Mouse (Mus musculus) MEL-GATA-1-ER (cell line): Measurements from ENCODE around the gene Fas.

Experiments
- DNase-seq: peaks from one replicate; pipeline ENCODE4 v3.0.0-alpha.2; 2012; ENCODE audit warnings: low read depth; ENCODE audit errors: extremely low read depth

The Fas gene

GRCm38 (mm10) chr19:34289948-34290789, at the start of gene Fas:
Gene Fas, plus strand, starts transcription at chr19:34290666.
- DNase-seq = no peak

- no peak for DNase-seq
Measured at GRCm38 (mm10) chr19:34241247-34241915, 49.1 kb upstream of the Fas start.

- no peak for DNase-seq
Measured at GRCm38 (mm10) chr19:34242925-34243324, 47.5 kb upstream of the Fas start.

GRCm38 (mm10) chr19:34244056-34244455, 46.4 kb upstream of the Fas start:
- peak; percentile 60 for DNase-seq

GRCm38 (mm10) chr19:34248558-34248957, 41.9 kb upstream of the Fas start:
- no peak for DNase-seq

GRCm38 (mm10) chr19:34250621-34251020, 39.8 kb upstream of the Fas start:
- DNase-seq = no peak

- DNase-seq = no peak
Measured at GRCm38 (mm10) chr19:34251900-34252299, 38.6 kb upstream of the Fas start.

GRCm38 (mm10) chr19:34252450-34252849, 38.0 kb upstream of the Fas start:
- no peak for DNase-seq

GRCm38 (mm10) chr19:34254101-34254879, 36.2 kb upstream of the Fas start:
- DNase-seq = peak; percentile 12

GRCm38 (mm10) chr19:34254880-34255681, 35.4 kb upstream of the Fas start, which contains the start of gene Acta2:
Gene Acta2, minus strand, starts transcription at chr19:34255590.
- DNase-seq = no peak

GRCm38 (mm10) chr19:34256149-34256548, 34.3 kb upstream of the Fas start:
- DNase-seq = no peak

- no peak for DNase-seq
Measured at GRCm38 (mm10) chr19:34256936-34257335, 33.5 kb upstream of the Fas start.

GRCm38 (mm10) chr19:34262273-34262974, 28.0 kb upstream of the Fas start:
- no peak for DNase-seq

GRCm38 (mm10) chr19:34265604-34266193, 24.8 kb upstream of the Fas start:
- DNase-seq = no peak

GRCm38 (mm10) chr19:34268991-34269390, 21.5 kb upstream of the Fas start:
- no peak for DNase-seq

- DNase-seq = peak; percentile 66
Measured at GRCm38 (mm10) chr19:34270106-34270726, 20.2 kb upstream of the Fas start.

GRCm38 (mm10) chr19:34270824-34271464, 19.5 kb upstream of the Fas start:
- no peak for DNase-seq

GRCm38 (mm10) chr19:34273073-34273472, 17.4 kb upstream of the Fas start:
- no peak for DNase-seq

GRCm38 (mm10) chr19:34278078-34278477, 12.4 kb upstream of the Fas start:
- DNase-seq = no peak
